ENCODE assay signal across 16 mouse cellular contexts in the genomic region with DNA sequence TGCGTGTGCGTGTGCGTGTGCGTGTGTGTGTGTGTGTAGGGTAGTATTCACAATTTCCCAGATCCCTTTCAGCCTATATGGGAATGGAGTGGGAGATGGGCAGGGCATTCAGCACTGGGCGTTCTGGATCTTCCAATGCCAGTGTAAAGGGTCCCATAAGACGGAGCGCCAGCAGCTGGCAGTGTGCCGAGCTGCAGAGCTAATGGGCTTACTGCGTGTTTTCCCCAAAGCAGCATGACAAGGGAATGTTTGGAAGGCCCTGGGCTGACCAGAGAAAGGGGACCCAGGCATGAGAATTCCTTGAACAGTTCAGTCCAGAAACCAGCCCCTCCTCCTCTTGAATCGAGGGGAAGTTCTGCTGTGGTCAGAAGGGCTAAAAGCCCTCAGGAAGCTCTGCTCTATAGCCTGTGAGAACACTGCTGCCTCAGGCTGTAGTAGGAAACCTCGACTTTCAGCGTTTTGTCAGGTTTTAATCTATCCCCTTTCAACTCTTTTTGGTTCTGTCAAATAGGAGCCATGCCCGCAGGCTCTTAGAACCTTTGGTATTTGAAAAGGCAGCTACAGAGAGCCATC.
DNase-seq lines count a peak whose midpoint lies in the region; ATAC-seq and TF ChIP-seq lines count a peak whose summit lies in the region.
"Had no signal": no experiment of that assay in that cellular context is flagged by ENCODE, and none has a peak within 500 bp of the region (broad histone marks: within the 10 kb centered on the region; RNA-seq: fewer than 3 reads in every experiment).

No protein-coding gene starts in this region.

- no peak for ATAC-seq in midbrain, postnatal 0 days (ENCODE audit: low FRiP score)
- ATAC-seq: lung, postnatal 0 days had no signal

- no peak for TF ChIP-seq CTCF in left cerebral cortex, adult 2 months (IDR thresholded peaks at IDR 0.05)
- no peak for TF ChIP-seq CTCF in midbrain, postnatal 0 days (IDR thresholded peaks at IDR 0.05)

- H3K4me3 ChIP-seq in left cerebral cortex, adult 2 months = no peak overlapping the region
- no peak overlapping the region for H3K4me3 ChIP-seq in midbrain, postnatal 0 days (ENCODE audit: low read depth, low read length)
- H3K4me3 ChIP-seq: embryonic facial prominence, embryonic 13.5 days; heart, embryonic 10.5 days had no signal

- H3K36me3 ChIP-seq in midbrain, postnatal 0 days (ENCODE audit: insufficient read depth, low read length) = no peaks in the 10 kb centered on the region
- H3K36me3 ChIP-seq: embryonic facial prominence, embryonic 13.5 days; heart, embryonic 10.5 days had no signal

- peak; percentile 66 to 75 for DNase-seq in cerebellum, postnatal 10 days
- no peak for DNase-seq in cerebellum, adult 9-11 months
- peak; percentile 70 for DNase-seq in left cerebral cortex, postnatal 4 days
- DNase-seq in left cerebral cortex, adult 2 months (ENCODE audit: extremely low spot score in 1 of 2, low spot score in 2 of 2) = no peak
- peak; percentile 31 to 49 for DNase-seq in right cerebral cortex, postnatal 10 days (ENCODE audit: low spot score in 2 of 2)
- DNase-seq in right cerebral cortex, adult 18-20 months = no peak
- peak; percentile 66 for DNase-seq in midbrain, postnatal 0 days (ENCODE audit: low spot score)
- no peak for DNase-seq in kidney, adult 11 months
- DNase-seq: adrenal gland, adult 8-10 months; gastrocnemius, postnatal 14 days; heart, postnatal 36 days; kidney, adult 8-10 months; liver had no signal

- no peaks in the 10 kb centered on the region for H3K27me3 ChIP-seq in midbrain, postnatal 0 days (ENCODE audit: insufficient read depth, low read length)
- H3K27me3 ChIP-seq: embryonic facial prominence, embryonic 13.5 days had no signal

- H3K9ac ChIP-seq in midbrain, postnatal 0 days (replicated peaks; ENCODE audit: low read length, poor library complexity, severe bottlenecking) = no peak overlapping the region
- H3K9ac ChIP-seq: embryonic facial prominence, embryonic 13.5 days had no signal

- intact Hi-C loops in left cerebral cortex, postnatal 4 days (cut with DNase I) = no loop called here
- intact Hi-C loops in left cerebral cortex, adult 2 months (cut with DNase I) = no loop called here

- H3K4me1 ChIP-seq in midbrain, postnatal 0 days (ENCODE audit: insufficient read depth, low read length) = no peaks in the 10 kb centered on the region
- H3K4me1 ChIP-seq: embryonic facial prominence, embryonic 13.5 days; heart, embryonic 10.5 days had no signal

- no peaks in the 10 kb centered on the region for H3K9me3 ChIP-seq in midbrain, postnatal 0 days (ENCODE audit: low read length)
- H3K9me3 ChIP-seq: embryonic facial prominence, embryonic 13.5 days; heart, embryonic 10.5 days had no signal

- H3K27ac ChIP-seq in left cerebral cortex, adult 2 months = no peak overlapping the region
- H3K27ac ChIP-seq in midbrain, postnatal 0 days (ENCODE audit: low read depth, low read length) = no peak overlapping the region
- H3K27ac ChIP-seq: embryonic facial prominence, embryonic 13.5 days; heart, embryonic 10.5 days had no signal

- no peak overlapping the region for H3K4me2 ChIP-seq in midbrain, postnatal 0 days (ENCODE audit: low read depth, low read length, poor library complexity, severe bottlenecking)
- H3K4me2 ChIP-seq: embryonic facial prominence, embryonic 13.5 days had no signal

- 56% methylated on average over 13 of the region's 13 CpGs for WGBS in midbrain, postnatal 0 days

Comparison
In these comparisons a context has a peak if more than half of its experiments do, and no peak if none do; other contexts are left out.
1. DNase-seq: peak in cerebellum, postnatal 10 days (2 of 2), left cerebral cortex, postnatal 4 days (single experiment), right cerebral cortex, postnatal 10 days (2 of 2) and midbrain, postnatal 0 days (single experiment); none in cerebellum, adult 9-11 months (single experiment), left cerebral cortex, adult 2 months (0 of 2), right cerebral cortex, adult 18-20 months (single experiment) and kidney, adult 11 months (single experiment).